Mouse (Mus musculus) limb, embryonic 12.5 days (tissue): ENCODE results near the gene Cacybp. TPM values are rescaled to one million over a fixed set of nuclear protein-coding genes. Genes with fewer than 3 reads are reported as not detected.

ENCODE experiments used
- ATAC-seq: fragments of 200-750 bp; cut with Nextera tagmentation; 2 replicates; pipeline ENCODE4 v1.8.0; 2017; ENCODE audit warnings: low read depth, moderate TSS enrichment; ENCODE audit not compliant: insufficient number of reproducible peaks, insufficient read depth, low FRiP score, low TSS enrichment
- H3K27ac ChIP-seq: fragments of 300-500 bp; sonication (generic); 2 replicates; pipeline ENCODE4 v1.5.1; 2016; ENCODE audit warnings: mild to moderate bottlenecking, moderate library complexity
- H3K27me3 ChIP-seq: fragments of 300-500 bp; sonication (generic); 2 replicates; pipeline ENCODE4 v1.6.1; 2016; ENCODE audit warnings: mild to moderate bottlenecking, moderate library complexity
- H3K36me3 ChIP-seq: fragments of 300-500 bp; sonication (generic); 2 replicates; pipeline ENCODE4 v1.6.1; 2016; ENCODE audit warnings: mild to moderate bottlenecking, moderate library complexity
- H3K4me1 ChIP-seq: fragments of 300-500 bp; sonication (generic); replicated peaks from 2 replicates; pipeline ENCODE4 v1.6.1; 2016
- H3K4me2 ChIP-seq: fragments of 300-500 bp; sonication (generic); 2 replicates; pipeline ENCODE4 v1.6.1; 2016; ENCODE audit warnings: mild to moderate bottlenecking, moderate library complexity
- H3K4me3 ChIP-seq: fragments of 300-500 bp; sonication (generic); replicated peaks from 2 replicates; pipeline ENCODE4 v1.5.1; 2016; ENCODE audit warnings: mild to moderate bottlenecking
- H3K9ac ChIP-seq: fragments of 300-500 bp; sonication (generic); replicated peaks from 2 replicates; pipeline ENCODE4 v1.6.1; 2016; ENCODE audit warnings: mild to moderate bottlenecking, moderate library complexity
- H3K9me3 ChIP-seq: fragments of 300-500 bp; sonication (generic); 2 replicates; pipeline ENCODE4 v1.6.1; 2016; ENCODE audit warnings: mild to moderate bottlenecking, moderate library complexity
- WGBS: fragments of 180-500 bp; shearing (Covaris S2); methylation state at CpG from one replicate; pipeline ENCODE4 v1.1.7; 2016; 5-methylcytosine and 5-hydroxymethylcytosine counted together
- polyA plus RNA-seq: library from polyadenylated mRNA; unstranded; fragments of >200 nt; fragmentation: Nextera tagmentation; extraction: Ambion mirVana; gene quantifications from 2 replicates; pipeline ENCODE4 v1.2.1, GENCODE M21; 2016

The Cacybp gene
- polyA plus RNA-seq, 1 experiment from 2014 or later: 254 TPM

DNA sequence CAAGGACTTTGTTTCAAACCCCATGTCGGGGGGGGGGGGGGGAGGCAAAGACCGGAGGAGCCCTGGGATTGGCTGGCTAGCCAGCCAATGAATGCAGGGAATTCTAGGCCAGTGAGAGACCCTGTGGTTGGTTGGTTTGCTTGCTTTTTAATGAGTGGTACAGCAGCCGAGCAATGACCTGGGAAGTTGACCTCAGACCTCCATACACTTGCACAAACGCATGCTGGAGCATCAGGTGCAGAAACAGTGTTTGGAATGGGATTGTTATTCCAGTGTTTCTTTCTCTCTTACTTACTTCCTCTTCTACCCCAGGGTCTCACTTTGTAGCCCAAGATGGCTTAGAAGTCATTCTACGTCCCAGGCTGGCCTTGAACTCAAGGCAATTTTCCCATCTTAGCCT is 46.1 kb downstream of the Cacybp start:
- WGBS: 55% methylated on average over 3 of the region's 5 CpGs
- no peak for ATAC-seq
- Histone ChIP-seq H3K4me3 (no peak overlapping the region), H3K4me2 (no peak overlapping the region), H3K9me3 (no peaks in the 10 kb centered on the region), H3K27me3 (no peaks in the 10 kb centered on the region), H3K27ac (no peak overlapping the region), H3K4me1 (peaks cover 7% of the 10 kb centered on the region; the same call in 1 of the 2 replicates), H3K9ac (no peak overlapping the region), H3K36me3 (no peaks in the 10 kb centered on the region)

- Histone ChIP-seq H3K27me3 (no peaks in the 10 kb centered on the region), H3K9ac (no peak overlapping the region), H3K9me3 (no peaks in the 10 kb centered on the region), H3K36me3 (no peaks in the 10 kb centered on the region), H3K4me1 (no peaks in the 10 kb centered on the region), H3K4me3 (no peak overlapping the region), H3K27ac (no peak overlapping the region), H3K4me2 (no peak overlapping the region)
- 75% methylated on average over 2 of the region's 2 CpGs for WGBS
- no peak for ATAC-seq
Measured at GRCm38 (mm10) chr1:160158190-160158589, 54.5 kb downstream of the Cacybp start.

GRCm38 (mm10) chr1:160153480-160153879 is 59.2 kb downstream of the Cacybp start, which contains the start of gene Tnn:
Tnn (minus strand) TSS chr1:160153580.
- no peak for ATAC-seq
- H3K27ac ChIP-seq: no peak within 1 kb of the TSS
- no peaks in the 10 kb centered on the region for H3K36me3 ChIP-seq
- no peak within 1 kb of the TSS for H3K4me2 ChIP-seq
- no peaks in the 10 kb centered on the region for H3K9me3 ChIP-seq
- no peak within 1 kb of the TSS for H3K9ac ChIP-seq
- WGBS: 68% methylated on average over 8 of the region's 8 CpGs
- no peak within 1 kb of the TSS for H3K4me3 ChIP-seq
- H3K4me1 ChIP-seq: no peaks in the 10 kb centered on the region
- no peaks in the 10 kb centered on the region for H3K27me3 ChIP-seq

Other genes with a start within 250 kb of the Cacybp start
- gene 4930523C07Rik, start 168.5 kb downstream of the Cacybp start, polyA plus RNA-seq: 3.5 and 3.8 TPM in 2 replicates
- gene Tnn, start 59.3 kb downstream of the Cacybp start, polyA plus RNA-seq: 0.14 and 0.24 TPM in 2 replicates
- 238 and 262 TPM in 2 replicates for gene Mrps14, start 17.7 kb downstream of the Cacybp start, polyA plus RNA-seq